Mouse (Mus musculus) urinary bladder, adult 18-20 months (tissue): Measurements from ENCODE around the gene Krt87.

ENCODE experiments used
- DNase-seq, 2 experiments: peaks; one replicate each; pipeline ENCODE4 v3.0.0; 2022; ENCODE audit warnings: low spot score in 2 of 2, mixed read lengths in 2 of 2

Gene Krt87

GRCm38 (mm10) chr15:101418950-101419349, 19.7 kb downstream of the Krt87 start:
- DNase-seq, result no peak

- DNase-seq, result no peak
Measured at GRCm38 (mm10) chr15:101414807-101415565, 23.6 kb downstream of the Krt87 start.

GRCm38 (mm10) chr15:101413916-101414635, 24.5 kb downstream of the Krt87 start:
- DNase-seq, result no peak

DNA sequence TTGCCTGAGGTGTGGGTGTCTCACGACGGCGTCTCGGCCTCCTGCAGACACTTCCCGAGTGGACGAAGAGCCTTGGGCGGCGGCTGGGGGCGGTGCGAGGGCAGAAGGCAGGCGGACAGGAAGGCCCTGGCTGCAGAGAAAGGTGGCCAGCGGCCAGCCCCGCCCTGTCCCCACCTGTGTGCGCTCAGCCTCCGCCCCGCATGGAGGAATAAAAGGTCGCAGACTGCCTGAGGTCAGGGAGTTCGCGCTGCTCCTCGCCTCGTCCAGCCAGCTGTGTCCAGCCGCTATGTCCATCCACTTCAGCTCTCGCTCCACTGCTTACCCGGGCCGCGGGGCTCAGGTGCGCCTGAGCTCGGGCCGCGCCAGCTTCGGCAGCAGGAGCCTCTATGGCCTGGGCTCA, 26.4 kb downstream of the Krt87 start:
- peak; percentile 85 to 87 for DNase-seq

GRCm38 (mm10) chr15:101410775-101411174, 27.8 kb downstream of the Krt87 start, which contains the start of gene Krt7:
Gene Krt7, plus strand, starts transcription at chr15:101411043.
- no peak for DNase-seq

DNA sequence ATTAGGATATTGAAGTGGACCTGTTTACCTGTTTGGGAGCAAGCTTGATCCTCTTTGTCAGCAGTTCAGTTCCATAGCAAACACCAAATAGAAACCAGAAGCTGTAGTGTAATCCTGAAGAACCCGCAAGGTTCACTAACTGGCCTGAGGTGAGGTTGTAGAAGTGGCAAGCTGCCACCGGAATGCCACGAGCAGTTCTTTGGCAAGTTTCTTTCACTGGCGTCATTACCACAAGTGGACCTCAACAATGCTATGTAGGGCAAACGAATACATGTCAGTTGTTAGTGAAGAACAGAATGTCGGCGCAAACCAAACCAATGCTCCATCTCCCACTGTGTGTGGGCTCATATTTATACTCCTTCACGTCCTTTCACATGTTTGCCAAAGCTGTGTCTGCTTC, 40.3 kb downstream of the Krt87 start:
- DNase-seq, result no peak

- DNase-seq, result no peak
Measured at GRCm38 (mm10) chr15:101397683-101398082, 40.9 kb downstream of the Krt87 start.

DNA sequence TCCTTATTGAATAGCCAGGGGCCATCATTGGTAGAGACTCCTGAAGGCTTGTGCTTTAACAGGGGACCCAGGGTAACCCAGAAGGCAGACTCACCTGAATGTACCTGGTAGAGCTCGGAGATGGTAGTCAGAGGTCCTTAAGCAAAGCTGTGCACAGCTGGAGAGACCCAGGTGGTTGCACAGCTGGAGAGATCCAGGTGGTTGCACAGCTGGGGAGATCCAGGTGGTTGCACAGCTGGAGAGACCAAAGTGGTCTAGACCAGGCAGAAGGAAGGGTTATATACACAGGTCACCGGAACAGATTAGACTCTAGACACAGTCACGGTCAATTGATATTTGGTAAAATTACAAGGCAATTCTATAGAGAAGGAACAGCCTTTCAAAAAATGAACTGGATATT, 41.7 kb downstream of the Krt87 start:
- DNase-seq, result no peak

GRCm38 (mm10) chr15:101396466-101396865, 42.1 kb downstream of the Krt87 start:
- DNase-seq, result no peak

GRCm38 (mm10) chr15:101394908-101395307, 43.7 kb downstream of the Krt87 start:
- DNase-seq, result no peak

DNA sequence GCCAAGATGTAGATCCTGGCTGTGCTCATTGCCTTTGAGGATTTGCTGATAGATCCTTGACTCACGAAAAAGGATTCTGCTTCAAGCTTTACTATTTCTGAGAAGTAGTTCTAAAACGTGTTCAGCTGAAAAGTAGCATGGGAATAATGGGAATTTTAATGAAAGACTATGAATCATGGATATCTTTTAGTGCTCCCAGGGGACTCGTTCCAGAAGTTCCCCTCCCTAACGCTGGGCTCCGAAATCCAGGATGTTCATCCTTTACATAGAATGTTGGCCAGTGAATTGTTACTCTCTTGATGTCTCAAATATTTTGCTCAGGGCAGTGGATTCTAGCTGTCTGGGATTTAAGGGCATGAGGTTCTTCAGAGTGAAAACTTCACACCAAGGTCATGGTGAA, 46.4 kb downstream of the Krt87 start:
- no peak for DNase-seq

GRCm38 (mm10) chr15:101390203-101390602, 48.4 kb downstream of the Krt87 start:
- DNase-seq, result peak in 1 of 2 experiments; percentile 78

DNA sequence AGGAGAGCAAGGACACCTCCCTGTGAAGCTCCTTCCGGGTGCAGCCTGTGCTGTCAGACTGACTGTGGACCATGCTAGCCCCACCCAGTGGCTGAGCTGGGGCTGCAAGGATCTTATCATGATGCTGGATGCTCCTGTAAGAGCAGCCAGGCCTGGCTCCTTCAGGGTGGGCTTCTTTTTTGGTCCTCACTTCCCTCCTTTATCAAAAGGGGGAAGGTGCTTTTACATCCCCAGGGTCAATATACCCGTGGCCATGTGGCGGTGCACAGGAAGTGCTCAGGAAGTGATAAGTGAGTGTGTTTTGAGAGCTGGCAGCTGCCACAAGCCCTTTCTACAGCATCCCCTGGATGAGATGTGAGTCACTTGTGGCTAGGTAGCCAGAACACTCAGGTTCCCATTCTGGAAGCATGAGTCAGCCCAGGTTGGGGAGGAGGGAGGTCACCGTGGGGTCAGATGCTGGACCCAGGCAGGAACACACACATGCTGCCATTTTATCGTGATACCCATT, 50.5 kb downstream of the Krt87 start:
- DNase-seq, result peak in 1 of 2 experiments; percentile 66

DNA sequence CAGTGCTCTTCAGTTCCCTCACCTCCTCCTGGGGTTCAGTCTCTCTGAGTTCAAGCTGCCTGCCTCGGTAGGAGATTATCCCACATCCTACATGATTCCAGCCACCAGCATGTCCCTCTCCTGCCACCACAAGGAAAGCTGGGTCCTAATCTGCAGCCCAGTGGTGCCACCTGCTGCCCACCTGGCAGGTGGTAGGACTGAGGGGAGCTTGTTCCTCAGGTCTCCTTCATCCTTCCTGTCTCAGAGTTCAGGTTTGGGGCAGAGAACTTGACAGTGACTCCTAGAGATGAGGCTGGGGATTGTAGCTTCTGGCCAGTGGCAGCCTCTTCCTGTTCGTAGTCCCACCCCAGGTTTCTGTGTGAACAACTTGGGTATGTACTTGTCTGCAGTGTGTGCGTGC, 51.4 kb downstream of the Krt87 start:
- no peak for DNase-seq

- DNase-seq, result no peak
Measured at GRCm38 (mm10) chr15:101385064-101385463, 53.5 kb downstream of the Krt87 start.

- DNase-seq, result no peak
Measured at GRCm38 (mm10) chr15:101384610-101385009, 54.0 kb downstream of the Krt87 start.

DNA sequence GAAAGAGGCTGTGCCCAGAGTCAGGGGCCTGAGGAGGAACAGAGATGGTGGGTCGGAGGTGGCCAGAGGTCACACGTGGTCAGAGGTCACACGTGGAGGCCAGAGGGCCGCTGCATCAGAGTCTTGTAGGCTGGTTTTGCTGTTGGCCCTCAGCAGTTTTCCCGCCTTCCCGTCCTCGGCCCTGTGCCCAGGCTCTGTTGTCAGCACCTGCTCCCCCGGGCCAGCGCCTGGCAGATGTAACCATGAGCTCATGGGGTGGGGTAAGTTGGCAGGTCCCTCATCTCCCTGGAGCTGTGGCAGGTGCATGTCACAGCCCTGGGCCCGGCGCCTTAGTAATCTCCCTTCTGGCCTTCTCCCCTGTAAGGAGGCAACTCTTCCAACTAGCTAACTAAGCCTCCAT, 55.8 kb downstream of the Krt87 start:
- no peak for DNase-seq

GRCm38 (mm10) chr15:101381758-101382157, 56.8 kb downstream of the Krt87 start:
- DNase-seq, result no peak
